Mouse (Mus musculus) ES-Bruce4 (cell line): ENCODE measurements around the gene Plxnb2.

Experiments used
- CTCF ChIP-seq: IDR thresholded peaks from one replicate; pipeline ENCODE4 v1.8.1; 2011; ENCODE audit warnings: low read depth, low read length
- POLR2A ChIP-seq: IDR thresholded peaks from one replicate; pipeline ENCODE4 v1.8.1; 2011; ENCODE audit warnings: low read length; ENCODE audit not compliant: insufficient read depth

- no peak for TF ChIP-seq CTCF
- TF ChIP-seq POLR2A, result no peak
Observed at GRCm38 (mm10) chr15:89152312-89152711, 28.3 kb downstream of the Plxnb2 start.
